Mouse (Mus musculus) embryonic facial prominence, embryonic 10.5 days (tissue): ENCODE results near the gene Myo16. TPM values are rescaled to one million over a fixed set of nuclear protein-coding genes. Genes with fewer than 3 reads are reported as not detected.

Experiments
- DNase-seq: peaks from one replicate; pipeline ENCODE4 v3.0.0-alpha.2; 2017; ENCODE audit warnings: low spot score
- H3K27ac ChIP-seq: fragments of 300-500 bp; sonication (generic); replicated peaks from 2 replicates; pipeline ENCODE4 v1.5.1; 2016; ENCODE audit warnings: mild to moderate bottlenecking
- H3K27me3 ChIP-seq: fragments of 300-500 bp; sonication (generic); replicated peaks from 2 replicates; pipeline ENCODE4 v1.6.1; 2016; ENCODE audit warnings: low read depth, mild to moderate bottlenecking; ENCODE audit not compliant: poor library complexity, severe bottlenecking
- H3K36me3 ChIP-seq: fragments of 300-500 bp; sonication (generic); replicated peaks from 2 replicates; pipeline ENCODE4 v1.6.1; 2016; ENCODE audit warnings: mild to moderate bottlenecking, moderate library complexity
- H3K4me1 ChIP-seq: fragments of 300-500 bp; sonication (generic); 2 replicates; pipeline ENCODE4 v1.6.1; 2016
- H3K4me3 ChIP-seq: fragments of 300-500 bp; sonication (generic); 2 replicates; pipeline ENCODE4 v1.5.1; 2016; ENCODE audit warnings: mild to moderate bottlenecking, moderate library complexity
- H3K9me3 ChIP-seq: fragments of 300-500 bp; sonication (generic); 2 replicates; pipeline ENCODE4 v1.6.1; 2016; ENCODE audit warnings: mild to moderate bottlenecking
- WGBS: fragments of 180-500 bp; shearing (Covaris S2); methylation state at CpG from one replicate; pipeline ENCODE4 v1.1.7; 2016; 5-methylcytosine and 5-hydroxymethylcytosine counted together
- polyA plus RNA-seq: library from polyadenylated mRNA; unstranded; fragments of >200 nt; fragmentation: Nextera tagmentation; extraction: Ambion mirVana; gene quantifications from 2 replicates; pipeline ENCODE4 v1.2.1, GENCODE M21; 2016

Myo16 gene
- polyA plus RNA-seq, 1 experiment from 2014 or later = 1.1 TPM

DNA sequence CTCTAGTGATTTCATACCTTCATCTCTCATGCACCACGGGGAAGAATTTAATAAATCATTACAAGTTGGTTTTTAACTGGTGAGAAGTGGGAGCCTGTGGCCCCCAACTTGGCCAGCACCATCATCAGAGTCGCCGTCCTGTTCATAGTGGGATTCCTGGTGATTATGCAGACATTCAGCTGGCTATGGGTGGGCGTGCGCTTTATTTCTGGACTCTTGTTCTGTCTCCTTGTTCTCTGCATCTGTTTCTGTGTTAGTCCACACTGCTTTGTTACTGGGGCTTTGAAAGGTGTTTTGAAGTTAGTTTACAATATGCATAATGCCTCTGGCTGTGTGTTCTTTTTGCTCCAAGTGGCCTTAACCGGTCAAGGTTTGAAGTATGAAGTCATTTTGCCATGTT is 439.2 kb downstream of the Myo16 start:
- WGBS = 90% methylated on average over 6 of the region's 6 CpGs
- Histone ChIP-seq H3K36me3 (no peaks in the 10 kb centered on the region), H3K27ac (no peak overlapping the region), H3K4me3 (no peak overlapping the region), H3K27me3 (peaks cover 6% of the 10 kb centered on the region), H3K9me3 (no peaks in the 10 kb centered on the region), H3K4me1 (no peaks in the 10 kb centered on the region; the same call in 1 of the 2 replicates)
- DNase-seq = no peak

DNA sequence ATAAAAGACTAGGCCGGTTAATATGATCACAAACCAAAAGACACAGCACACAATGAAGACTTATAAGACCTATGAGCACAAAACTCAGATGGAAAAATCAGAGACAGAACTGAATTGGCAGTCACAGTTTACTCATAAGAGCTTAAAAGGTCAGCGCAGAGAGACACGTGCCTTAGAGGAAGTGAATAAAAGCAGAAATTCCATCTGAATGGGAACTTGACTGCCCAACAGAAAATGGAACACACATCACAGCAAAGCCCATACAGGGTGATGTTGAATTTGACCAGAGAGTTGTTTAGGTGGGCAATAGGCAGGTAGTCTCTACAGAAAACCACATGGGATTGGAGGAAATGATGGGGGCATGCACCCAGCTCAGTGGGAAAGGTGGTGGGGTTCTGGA is 442.6 kb downstream of the Myo16 start:
- DNase-seq = no peak
- H3K4me3 ChIP-seq = no peak overlapping the region
- WGBS = 87% methylated on average over 3 of the region's 3 CpGs
- H3K36me3 ChIP-seq = no peaks in the 10 kb centered on the region
- H3K9me3 ChIP-seq = no peaks in the 10 kb centered on the region
- no peaks in the 10 kb centered on the region for H3K4me1 ChIP-seq
- H3K27ac ChIP-seq = no peak overlapping the region
- peaks cover 12% of the 10 kb centered on the region; the same call in 1 of the 2 replicates for H3K27me3 ChIP-seq

DNA sequence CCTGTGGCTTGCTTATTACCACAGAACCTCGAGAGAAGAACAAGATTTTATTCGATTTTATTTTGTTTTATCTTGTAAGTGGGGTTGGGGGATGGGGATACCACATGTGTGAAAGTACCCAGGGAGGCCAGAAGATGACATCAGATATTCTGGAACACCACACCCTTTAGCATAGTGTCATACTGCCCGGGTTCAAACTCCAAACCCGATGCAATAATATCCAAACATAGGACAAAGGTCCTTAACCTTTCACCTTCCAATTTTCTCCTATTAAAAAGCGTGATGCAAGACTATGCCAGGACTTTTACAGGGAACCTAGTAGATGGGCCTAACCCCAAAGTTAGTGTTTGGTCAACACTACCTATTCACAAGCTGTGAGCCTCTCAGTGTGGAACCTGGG is 443.9 kb downstream of the Myo16 start:
- no peak overlapping the region for H3K4me3 ChIP-seq
- H3K4me1 ChIP-seq = no peaks in the 10 kb centered on the region
- peaks cover 20% of the 10 kb centered on the region for H3K27me3 ChIP-seq
- no peaks in the 10 kb centered on the region for H3K36me3 ChIP-seq
- 78% methylated on average over 5 of the region's 5 CpGs for WGBS
- no peak for DNase-seq
- no peak overlapping the region for H3K27ac ChIP-seq
- no peaks in the 10 kb centered on the region for H3K9me3 ChIP-seq

DNA sequence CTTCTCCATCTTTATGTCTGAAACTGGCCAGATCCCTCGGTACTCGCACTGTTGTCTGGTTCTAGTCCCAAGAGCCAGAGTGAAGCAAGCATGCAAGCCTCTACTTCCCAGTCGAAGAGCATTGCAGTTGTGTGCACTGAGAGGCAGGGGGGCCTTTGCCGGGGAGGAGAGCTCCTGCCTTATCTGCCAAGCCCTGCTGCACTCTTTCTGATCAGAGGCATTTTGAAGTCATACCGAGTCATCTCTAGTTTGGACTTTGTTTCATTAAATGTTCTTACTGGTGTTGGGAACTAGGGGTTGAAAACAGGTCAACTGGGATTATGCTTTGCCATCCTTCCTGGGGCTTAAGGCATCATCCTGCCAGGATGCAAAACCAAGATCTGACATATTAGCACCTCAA is 445.2 kb downstream of the Myo16 start:
- H3K9me3 ChIP-seq = no peaks in the 10 kb centered on the region

DNA sequence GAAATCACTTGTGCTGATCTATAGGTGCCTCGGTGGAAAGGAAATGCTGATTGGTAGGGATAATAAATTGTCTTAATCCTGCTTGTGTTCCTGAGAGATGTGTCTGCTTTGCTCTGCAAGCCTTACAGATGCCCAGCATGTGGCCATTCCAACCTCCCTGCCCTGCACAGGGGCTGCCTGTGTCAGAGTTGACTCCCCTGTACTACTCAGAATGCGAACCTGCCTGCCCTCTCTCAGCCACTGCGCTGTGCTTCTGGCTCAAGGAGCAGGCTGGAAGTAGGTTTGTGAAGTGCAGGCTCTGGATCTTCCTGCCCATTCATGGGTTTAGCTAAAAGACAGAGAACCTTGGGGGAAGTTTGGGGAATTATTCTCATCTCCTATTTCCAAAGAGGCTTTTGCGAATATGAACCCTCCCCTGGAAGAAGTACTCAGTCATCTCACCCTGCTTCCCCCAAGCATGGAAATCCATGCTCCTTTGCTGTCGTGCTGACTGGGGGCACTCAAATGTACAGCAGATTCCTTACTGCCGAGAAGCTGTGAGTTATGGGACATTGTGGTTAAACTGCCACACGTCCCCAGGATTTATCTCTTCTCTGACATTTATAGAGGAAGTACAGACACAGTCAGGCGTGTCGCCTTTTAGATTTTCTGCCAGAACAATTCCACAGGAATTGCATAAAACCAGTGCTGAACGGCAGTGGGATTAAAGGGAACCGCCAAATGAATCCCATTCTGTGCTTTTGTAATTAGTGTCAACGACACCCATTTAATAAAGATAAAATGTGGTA is 452.5 kb downstream of the Myo16 start:
- WGBS = 60% methylated on average over 12 of the region's 12 CpGs
- H3K36me3 ChIP-seq = no peaks in the 10 kb centered on the region
- no peak overlapping the region for H3K27ac ChIP-seq
- DNase-seq = no peak
- H3K4me1 ChIP-seq = peaks cover 30% of the 10 kb centered on the region
- H3K9me3 ChIP-seq = no peaks in the 10 kb centered on the region
- H3K4me3 ChIP-seq = no peak overlapping the region
- H3K27me3 ChIP-seq = peaks cover 20% of the 10 kb centered on the region

More for the DNA sequence above, 445.2 kb downstream of the Myo16 start:
- peaks cover 20% of the 10 kb centered on the region for H3K27me3 ChIP-seq
- no peak overlapping the region for H3K27ac ChIP-seq
- no peaks in the 10 kb centered on the region for H3K36me3 ChIP-seq
- H3K4me3 ChIP-seq = no peak overlapping the region
- peaks cover 8% of the 10 kb centered on the region for H3K4me1 ChIP-seq
- DNase-seq = no peak
- WGBS = 88% methylated on average over 5 of the region's 5 CpGs

DNA sequence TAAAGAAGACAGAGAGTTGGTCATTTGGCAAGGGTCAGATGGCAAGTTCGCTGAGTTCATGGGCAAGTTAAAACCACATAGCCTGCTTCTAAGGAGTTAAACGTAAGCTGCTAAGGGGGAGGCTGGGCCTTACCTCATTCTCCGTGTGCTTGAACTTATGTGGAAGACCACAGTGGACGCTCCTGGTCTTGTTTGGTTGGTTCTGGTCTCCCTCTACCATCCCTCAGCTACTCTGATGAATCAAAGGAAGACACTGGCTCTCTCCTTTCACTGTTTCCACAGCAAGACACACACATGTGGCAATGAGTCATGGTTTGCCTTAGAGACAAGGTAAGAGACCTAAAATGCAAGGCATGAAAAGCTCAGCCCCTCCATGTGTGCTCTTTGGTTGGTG is 453.1 kb downstream of the Myo16 start:
- H3K4me3 ChIP-seq = no peak overlapping the region
- no peaks in the 10 kb centered on the region for H3K36me3 ChIP-seq
- WGBS = 75% methylated on average over 4 of the region's 4 CpGs
- no peak for DNase-seq
- H3K27ac ChIP-seq = no peak overlapping the region
- peaks cover 14% of the 10 kb centered on the region for H3K27me3 ChIP-seq
- no peaks in the 10 kb centered on the region for H3K9me3 ChIP-seq
- H3K4me1 ChIP-seq = peaks cover 30% of the 10 kb centered on the region

DNA sequence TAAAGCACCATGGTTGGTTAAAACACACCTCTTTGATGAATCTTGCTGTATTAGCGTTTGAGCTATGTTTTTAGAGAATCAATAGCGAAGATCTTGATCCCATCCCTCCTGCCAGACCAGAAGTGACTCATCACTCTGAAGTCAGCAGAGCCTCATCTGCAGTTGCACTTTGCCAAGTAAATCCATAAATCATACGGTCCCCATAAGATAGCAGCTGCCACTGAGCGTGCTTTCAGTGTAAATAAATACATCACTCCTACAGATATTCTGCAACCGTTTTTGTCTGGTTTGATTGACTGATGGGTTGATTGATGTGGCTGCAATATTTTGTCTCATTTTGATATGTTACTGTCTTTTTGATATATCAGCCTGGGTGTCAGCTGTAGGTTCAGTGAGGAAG is 457.9 kb downstream of the Myo16 start:
- Histone ChIP-seq H3K4me1 (peaks cover 10% of the 10 kb centered on the region; the same call in 1 of the 2 replicates), H3K27me3 (0 out of 2 replicates have a peak, but pooled peaks cover 7% of the 10 kb centered on the region), H3K9me3 (peaks cover 2% of the 10 kb centered on the region; the same call in 1 of the 2 replicates), H3K36me3 (no peaks in the 10 kb centered on the region), H3K4me3 (no peak overlapping the region), H3K27ac (no peak overlapping the region)
- no peak for DNase-seq
- WGBS = 89% methylated on average over 5 of the region's 5 CpGs

DNA sequence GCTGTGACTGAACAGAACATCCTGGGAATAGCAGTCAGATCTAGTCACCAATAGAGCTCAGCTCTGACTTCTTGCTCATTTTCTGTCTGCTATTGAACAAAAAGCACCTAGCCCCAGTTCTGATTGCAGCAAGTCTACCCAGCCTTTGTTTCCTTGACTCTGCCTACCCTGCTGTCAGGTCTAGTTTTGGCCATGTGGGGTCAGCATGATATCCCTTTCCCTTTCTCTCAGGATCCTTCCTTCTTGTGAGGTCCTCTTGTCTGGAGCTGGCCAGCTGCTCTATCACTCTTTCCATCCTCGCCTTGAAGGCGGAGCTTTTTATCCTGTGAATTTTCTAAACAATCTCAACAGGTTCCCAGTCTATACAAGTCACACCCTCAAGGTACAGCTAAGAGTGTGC is 459.7 kb downstream of the Myo16 start:
- Histone ChIP-seq H3K27ac (no peak overlapping the region), H3K4me3 (no peak overlapping the region), H3K36me3 (no peaks in the 10 kb centered on the region), H3K9me3 (peaks cover 2% of the 10 kb centered on the region; the same call in 1 of the 2 replicates), H3K27me3 (0 out of 2 replicates have a peak, but pooled peaks cover 2% of the 10 kb centered on the region), H3K4me1 (peaks cover 4% of the 10 kb centered on the region; the same call in 1 of the 2 replicates)
- no peak for DNase-seq
- WGBS = 68% methylated on average over 2 of the region's 2 CpGs

DNA sequence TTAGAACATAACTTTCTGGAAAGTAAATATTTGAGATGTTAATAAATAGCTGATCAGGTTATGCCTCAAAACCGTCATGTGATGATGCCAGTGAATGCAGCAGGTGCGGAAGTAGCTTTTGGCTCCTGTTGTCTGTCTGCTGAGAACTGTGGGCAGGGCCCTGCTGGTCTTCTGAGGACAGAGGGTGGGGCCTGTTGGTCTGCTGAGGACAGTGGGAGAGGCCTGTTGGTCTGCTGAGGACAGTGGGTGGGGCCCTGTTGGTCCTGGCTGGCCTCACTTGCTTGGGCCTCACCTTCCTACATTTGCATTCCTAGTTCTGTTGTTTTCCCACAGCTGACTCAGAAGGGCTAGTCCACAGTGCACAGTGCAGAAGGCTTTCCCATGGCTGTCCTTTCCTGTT is 466.0 kb downstream of the Myo16 start:
- DNase-seq = no peak
- Histone ChIP-seq H3K4me3 (no peak overlapping the region), H3K36me3 (no peaks in the 10 kb centered on the region), H3K27ac (no peak overlapping the region), H3K27me3 (no peaks in the 10 kb centered on the region), H3K4me1 (peaks cover 8% of the 10 kb centered on the region), H3K9me3 (peaks cover 5% of the 10 kb centered on the region; the same call in 1 of the 2 replicates)
- 86% methylated on average over 2 of the region's 2 CpGs for WGBS

DNA sequence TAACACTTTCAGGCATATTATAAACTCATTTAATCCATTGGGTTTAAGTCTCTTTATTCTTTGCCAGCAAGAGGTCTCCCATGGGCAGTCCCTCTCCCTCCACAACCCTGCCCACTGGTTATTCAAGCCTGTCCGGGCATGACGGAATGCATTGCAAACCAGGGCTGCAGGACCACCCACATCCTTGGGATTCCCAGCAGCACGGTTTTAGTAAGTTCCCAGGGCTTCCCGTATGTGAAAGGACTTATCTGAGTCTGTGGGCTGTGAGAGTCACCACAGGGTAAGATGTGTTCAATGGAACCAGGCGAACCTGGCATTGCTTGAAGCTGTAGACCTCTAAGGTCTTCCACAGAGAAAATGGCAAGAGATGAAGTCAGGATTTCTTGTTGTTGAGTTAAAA is 471.6 kb downstream of the Myo16 start:
- no peaks in the 10 kb centered on the region for H3K27me3 ChIP-seq
- H3K27ac ChIP-seq = 0 out of 2 replicates have a peak overlapping the region, but pooled peaks have one; percentile 24
- H3K9me3 ChIP-seq = 0 out of 2 replicates have a peak, but pooled peaks cover 4% of the 10 kb centered on the region
- WGBS = 29% methylated on average over 5 of the region's 5 CpGs
- H3K4me3 ChIP-seq = no peak overlapping the region
- peaks cover 33% of the 10 kb centered on the region for H3K4me1 ChIP-seq
- peak; percentile 31 for DNase-seq
- H3K36me3 ChIP-seq = no peaks in the 10 kb centered on the region

DNA sequence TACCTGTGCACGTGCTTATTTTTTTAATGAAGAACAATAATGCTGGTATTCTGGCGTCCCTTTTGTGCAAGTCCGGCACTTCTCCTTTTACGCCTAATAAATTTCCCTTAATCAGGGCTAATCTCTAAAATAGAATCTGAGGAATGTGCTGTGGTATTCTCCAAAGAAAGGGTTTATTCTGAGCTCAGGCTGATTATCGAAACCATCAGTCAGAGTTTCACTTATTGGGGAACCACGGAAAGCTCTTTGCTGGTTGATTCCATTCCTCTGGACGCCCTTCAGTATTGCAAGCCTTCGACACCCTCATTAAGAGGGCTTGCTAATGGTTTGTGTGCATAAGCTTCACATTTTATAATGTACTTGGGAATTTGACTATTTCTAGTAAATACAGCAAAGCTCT is 475.0 kb downstream of the Myo16 start:
- no peak for DNase-seq
- Histone ChIP-seq H3K4me1 (peaks cover 43% of the 10 kb centered on the region), H3K27ac (no peak overlapping the region), H3K9me3 (0 out of 2 replicates have a peak, but pooled peaks cover 4% of the 10 kb centered on the region), H3K4me3 (no peak overlapping the region), H3K27me3 (no peaks in the 10 kb centered on the region), H3K36me3 (no peaks in the 10 kb centered on the region)
- 70% methylated on average over 8 of the region's 8 CpGs for whole genome bisulfite sequencing

DNA sequence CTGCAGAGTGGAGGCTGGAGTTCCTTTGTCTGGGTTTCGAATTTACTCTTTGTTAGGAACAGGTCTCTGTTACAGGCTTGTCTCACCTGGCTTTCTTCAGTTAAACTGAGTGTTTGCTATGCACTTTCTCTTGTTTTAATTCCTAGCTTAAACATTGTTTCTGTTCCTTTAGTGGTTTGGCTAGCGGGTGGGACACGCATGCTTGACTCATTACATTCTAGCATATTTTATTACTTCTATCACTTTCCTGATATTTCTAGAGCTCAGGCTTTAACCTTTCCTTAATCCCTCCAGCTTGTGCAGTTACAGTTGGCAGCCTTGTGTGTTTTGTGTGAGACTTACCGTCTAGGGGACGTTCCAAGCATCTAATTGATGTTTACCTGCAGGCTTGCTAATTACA is 476.2 kb downstream of the Myo16 start:
- Histone ChIP-seq H3K27me3 (no peaks in the 10 kb centered on the region), H3K36me3 (no peaks in the 10 kb centered on the region), H3K27ac (peak overlapping the region; percentile 65), H3K9me3 (no peaks in the 10 kb centered on the region), H3K4me3 (no peak overlapping the region), H3K4me1 (peaks cover 54% of the 10 kb centered on the region)
- WGBS = 50% methylated on average over 5 of the region's 5 CpGs
- no peak for DNase-seq

DNA sequence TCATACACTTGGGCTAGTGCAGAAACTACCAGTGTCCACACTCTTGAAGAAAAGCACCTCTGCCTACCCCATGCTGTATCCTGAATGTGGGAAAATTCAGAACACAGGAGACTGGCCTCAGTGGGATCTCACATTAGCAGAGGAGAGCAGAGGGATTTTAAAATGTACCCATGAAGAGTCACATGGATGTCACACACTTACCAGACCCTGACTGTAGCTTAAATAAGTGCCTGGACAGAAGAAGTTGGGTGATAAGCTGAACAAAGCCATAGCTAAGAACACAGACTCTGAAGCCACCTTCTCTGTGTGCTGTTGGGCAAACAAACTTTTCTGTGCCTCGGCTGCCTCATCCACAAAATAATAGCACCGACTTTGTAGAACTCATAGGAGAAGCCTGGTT is 477.3 kb downstream of the Myo16 start:
- peaks cover 49% of the 10 kb centered on the region for H3K4me1 ChIP-seq
- DNase-seq = no peak
- 86% methylated on average over 2 of the region's 2 CpGs for WGBS

More for the DNA sequence above, 477.3 kb downstream of the Myo16 start:
- H3K27ac ChIP-seq = no peak overlapping the region
- no peak overlapping the region for H3K4me3 ChIP-seq
- no peaks in the 10 kb centered on the region for H3K36me3 ChIP-seq
- no peaks in the 10 kb centered on the region for H3K27me3 ChIP-seq
- no peaks in the 10 kb centered on the region for H3K9me3 ChIP-seq
